Mouse (Mus musculus) embryonic facial prominence, embryonic 11.5 days (tissue): ENCODE data around the gene Pfn3. TPM values are rescaled to one million over a fixed set of nuclear protein-coding genes. Genes with fewer than 3 reads are reported as not detected.

ENCODE experiments used
- ATAC-seq: fragments of 200-750 bp; cut with Nextera tagmentation; replicated peaks from 2 replicates; pipeline ENCODE4 v1.8.0; 2017; ENCODE audit warnings: low read depth; ENCODE audit not compliant: insufficient number of reproducible peaks, low FRiP score, low TSS enrichment
- DNase-seq: peaks from one replicate; pipeline ENCODE4 v3.0.0-alpha.2; 2015; ENCODE audit warnings: low spot score
- H3K27ac ChIP-seq: fragments of 300-500 bp; sonication (generic); replicated peaks from 2 replicates; pipeline ENCODE4 v1.5.1; 2014; ENCODE audit warnings: mild to moderate bottlenecking, low read depth, low read length, control low read depth
- H3K27me3 ChIP-seq: fragments of 300-500 bp; sonication (generic); 2 replicates; pipeline ENCODE4 v1.6.1; 2014; ENCODE audit warnings: mild to moderate bottlenecking, low read length, moderate library complexity, mixed read lengths; ENCODE audit not compliant: control insufficient read depth, insufficient read depth
- H3K36me3 ChIP-seq: fragments of 300-500 bp; sonication (generic); replicated peaks from 2 replicates; pipeline ENCODE4 v1.6.1; 2014; ENCODE audit warnings: low read depth, mild to moderate bottlenecking, low read length, moderate library complexity, mixed read lengths; ENCODE audit not compliant: control insufficient read depth, insufficient read depth
- H3K4me1 ChIP-seq: fragments of 300-500 bp; sonication (generic); 2 replicates; pipeline ENCODE4 v1.6.1; 2014; ENCODE audit warnings: low read length, mixed read lengths; ENCODE audit not compliant: control insufficient read depth, insufficient read depth
- H3K4me2 ChIP-seq: fragments of 300-500 bp; sonication (generic); 2 replicates; pipeline ENCODE4 v1.6.1; 2014; ENCODE audit warnings: low read depth, mild to moderate bottlenecking, control low read depth, low read length, moderate library complexity
- H3K4me3 ChIP-seq: fragments of 300-500 bp; sonication (generic); 2 replicates; pipeline ENCODE4 v1.5.1; 2014; ENCODE audit warnings: low read depth, low read length, control low read depth
- H3K9ac ChIP-seq: fragments of 300-500 bp; sonication (generic); replicated peaks from 2 replicates; pipeline ENCODE4 v1.6.1; 2014; ENCODE audit warnings: mild to moderate bottlenecking, control low read depth, low read length
- H3K9me3 ChIP-seq: fragments of 300-500 bp; sonication (generic); replicated peaks from 2 replicates; pipeline ENCODE4 v1.6.1; 2016; ENCODE audit warnings: mild to moderate bottlenecking, low read length, inconsistent platforms, mixed read lengths; ENCODE audit not compliant: control insufficient read depth
- WGBS: fragments of 180-500 bp; shearing (Covaris S2); extraction: QIAGEN DNeasy Blood & Tissue Kit; methylation state at CpG from one replicate; pipeline ENCODE4 v1.1.7; 2014; 5-methylcytosine and 5-hydroxymethylcytosine counted together
- polyA plus RNA-seq: library from polyadenylated mRNA; unstranded; fragments of >200 nt; fragmentation: Nextera tagmentation; extraction: Ambion mirVana; gene quantifications from 2 replicates; pipeline ENCODE4 v1.2.1, GENCODE M21; 2014

Pfn3 gene
- polyA plus RNA-seq, 1 experiment from 2014 or later = not detected

DNA sequence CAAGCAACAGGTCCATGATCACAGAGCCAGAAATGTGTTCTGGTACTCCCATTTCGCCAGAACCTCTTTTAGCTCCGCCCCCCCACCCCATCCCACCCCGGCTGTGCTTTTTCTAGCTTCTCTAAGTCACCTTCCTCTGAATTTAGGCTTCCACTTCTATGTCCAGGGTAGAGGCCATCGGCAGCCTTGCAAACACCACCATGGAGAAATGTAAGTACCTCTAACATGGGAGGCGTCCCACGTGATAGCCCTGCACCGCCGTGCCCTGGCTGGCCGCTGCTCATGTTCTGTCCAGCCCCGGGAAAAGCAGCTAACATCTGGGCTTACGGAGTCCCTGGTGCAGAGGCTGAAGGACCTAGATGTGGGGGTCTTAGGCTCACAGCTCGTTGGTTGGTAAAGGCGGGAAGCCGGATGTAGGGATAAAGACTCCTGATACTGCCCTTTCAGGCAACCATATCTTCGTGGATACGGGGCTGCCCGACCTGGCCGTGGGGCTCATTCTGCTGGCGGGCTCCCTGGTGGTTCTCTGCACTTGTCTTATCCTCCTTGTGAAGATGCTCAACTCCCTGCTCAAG is 6.4 kb downstream of the Pfn3 start:
- Histone ChIP-seq H3K9ac (no peak overlapping the region), H3K27ac (no peak overlapping the region), H3K27me3 (no peaks in the 10 kb centered on the region; the same call in none of the 2 replicates), H3K9me3 (no peaks in the 10 kb centered on the region), H3K36me3 (no peaks in the 10 kb centered on the region), H3K4me2 (no peak overlapping the region), H3K4me3 (no peak overlapping the region), H3K4me1 (no peaks in the 10 kb centered on the region)
- no peak for DNase-seq
- no peak for ATAC-seq
- 82% methylated on average over 19 of the region's 19 CpGs for whole genome bisulfite sequencing

DNA sequence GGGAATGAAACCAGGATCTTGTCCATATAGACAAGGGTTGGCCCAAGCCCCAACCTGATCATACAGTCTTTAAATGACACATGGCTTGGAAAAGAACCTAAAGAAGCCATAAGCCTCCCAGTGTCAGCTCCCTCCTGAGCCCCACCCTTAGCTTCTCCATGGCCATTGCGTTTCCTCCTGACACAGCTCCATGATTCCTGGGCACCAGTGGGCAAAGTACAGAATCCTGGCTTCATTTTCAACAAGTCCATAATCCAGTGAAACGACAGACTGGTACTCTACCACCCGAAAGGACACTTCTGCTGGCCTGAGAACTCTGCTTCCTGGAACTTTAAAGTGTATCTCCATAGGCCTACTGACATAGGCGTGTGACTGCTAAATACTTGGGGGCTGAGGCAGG is 7.7 kb downstream of the Pfn3 start:
- DNase-seq = no peak
- 82% methylated on average over 4 of the region's 4 CpGs for WGBS
- no peaks in the 10 kb centered on the region for H3K36me3 ChIP-seq

DNA sequence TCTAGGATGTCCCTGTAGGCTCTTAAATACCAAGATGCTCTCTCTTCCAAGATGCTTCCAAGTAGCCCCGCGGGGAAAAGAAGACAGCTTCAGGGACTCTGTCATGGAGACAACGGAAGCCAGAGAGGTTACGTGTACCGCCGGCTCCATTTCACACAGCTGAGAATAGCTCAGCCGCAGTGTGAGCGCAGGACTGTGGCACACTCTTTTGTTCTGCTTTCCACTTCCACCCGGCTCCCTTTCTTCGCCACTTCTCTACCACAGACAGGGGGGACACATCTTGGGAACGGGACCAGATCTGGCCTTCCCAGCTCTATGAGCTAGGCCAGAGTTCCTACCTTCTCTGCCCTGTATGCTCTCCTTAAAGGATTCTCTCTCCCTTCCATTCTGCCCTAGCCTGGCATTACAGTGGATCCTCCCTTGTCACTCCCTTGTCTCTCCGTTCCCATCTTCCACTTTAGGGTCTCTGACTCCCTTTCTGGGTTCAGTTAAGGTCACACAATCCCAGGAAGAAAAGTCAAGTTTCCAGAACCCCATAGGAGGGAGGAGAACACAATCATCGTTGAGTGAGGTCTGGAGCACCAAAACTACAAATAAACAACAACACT is 9.1 kb downstream of the Pfn3 start:
- Histone ChIP-seq H3K4me1 (no peaks in the 10 kb centered on the region), H3K27ac (no peak overlapping the region), H3K4me2 (no peak overlapping the region), H3K9ac (peak overlapping the region; percentile 48), H3K36me3 (no peaks in the 10 kb centered on the region), H3K27me3 (no peaks in the 10 kb centered on the region; the same call in 1 of the 2 replicates), H3K4me3 (no peak overlapping the region), H3K9me3 (no peaks in the 10 kb centered on the region)
- no peak for ATAC-seq
- 68% methylated on average over 13 of the region's 13 CpGs for WGBS
- peak; percentile 10 for DNase-seq

More for the DNA sequence above, 7.7 kb downstream of the Pfn3 start:
- no peak for ATAC-seq
- Histone ChIP-seq H3K4me2 (no peak overlapping the region), H3K4me3 (no peak overlapping the region), H3K27ac (no peak overlapping the region), H3K9me3 (no peaks in the 10 kb centered on the region), H3K4me1 (no peaks in the 10 kb centered on the region), H3K27me3 (no peaks in the 10 kb centered on the region; the same call in 1 of the 2 replicates), H3K9ac (no peak overlapping the region)

DNA sequence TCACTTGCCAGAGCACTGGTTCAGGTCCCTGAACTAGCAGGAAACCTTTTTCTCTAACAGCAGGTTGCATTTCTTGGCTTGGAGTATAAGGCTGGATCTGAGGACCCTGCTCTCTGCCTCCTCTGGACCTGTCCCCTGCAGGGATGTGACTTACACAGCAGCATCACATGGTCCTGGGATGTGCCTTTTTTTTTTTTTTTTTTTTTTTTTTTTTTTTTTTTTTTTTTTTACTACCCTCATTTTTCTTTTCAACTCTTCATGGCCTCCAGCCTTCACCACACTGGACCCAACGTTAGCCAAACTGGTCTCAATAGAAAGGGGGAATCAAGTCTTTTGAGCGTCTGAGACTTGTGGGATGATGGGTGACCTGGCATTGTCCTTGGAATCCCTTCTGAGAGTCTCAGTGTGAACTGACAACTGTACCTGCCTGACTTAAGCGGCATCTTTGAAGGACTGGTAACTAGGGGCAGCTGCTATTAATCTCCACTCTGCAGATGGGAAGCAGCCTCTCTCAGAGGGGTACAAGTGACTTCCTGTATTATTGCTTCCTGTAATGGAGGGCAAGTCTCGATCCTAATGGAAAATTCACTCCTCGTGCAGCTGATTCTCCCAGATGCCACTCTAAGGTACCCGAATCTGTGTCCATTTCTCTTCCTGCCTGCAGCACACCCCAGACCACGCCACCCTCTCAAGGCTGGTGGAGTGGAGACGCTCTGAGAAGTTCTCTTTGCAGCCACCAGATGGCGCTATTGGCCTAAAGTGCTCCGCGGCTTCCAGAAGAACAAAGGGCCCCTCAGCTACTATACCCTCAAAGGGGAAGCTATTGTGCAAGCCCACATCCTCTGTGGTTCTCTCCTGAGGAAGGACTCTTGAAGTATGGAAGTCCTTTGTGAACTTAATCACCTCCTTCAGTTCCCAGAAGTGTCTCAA is 9.9 kb downstream of the Pfn3 start:
- ATAC-seq = peak; percentile 82
- no peak overlapping the region for H3K4me2 ChIP-seq
- peak; percentile 94 for DNase-seq
- H3K4me3 ChIP-seq = no peak overlapping the region
- H3K36me3 ChIP-seq = no peaks in the 10 kb centered on the region
- no peaks in the 10 kb centered on the region for H3K9me3 ChIP-seq
- no peaks in the 10 kb centered on the region; the same call in 1 of the 2 replicates for H3K27me3 ChIP-seq
- 14% methylated on average over 11 of the region's 11 CpGs for WGBS
- H3K27ac ChIP-seq = no peak overlapping the region
- peak overlapping the region; percentile 48 for H3K9ac ChIP-seq
- no peaks in the 10 kb centered on the region for H3K4me1 ChIP-seq

DNA sequence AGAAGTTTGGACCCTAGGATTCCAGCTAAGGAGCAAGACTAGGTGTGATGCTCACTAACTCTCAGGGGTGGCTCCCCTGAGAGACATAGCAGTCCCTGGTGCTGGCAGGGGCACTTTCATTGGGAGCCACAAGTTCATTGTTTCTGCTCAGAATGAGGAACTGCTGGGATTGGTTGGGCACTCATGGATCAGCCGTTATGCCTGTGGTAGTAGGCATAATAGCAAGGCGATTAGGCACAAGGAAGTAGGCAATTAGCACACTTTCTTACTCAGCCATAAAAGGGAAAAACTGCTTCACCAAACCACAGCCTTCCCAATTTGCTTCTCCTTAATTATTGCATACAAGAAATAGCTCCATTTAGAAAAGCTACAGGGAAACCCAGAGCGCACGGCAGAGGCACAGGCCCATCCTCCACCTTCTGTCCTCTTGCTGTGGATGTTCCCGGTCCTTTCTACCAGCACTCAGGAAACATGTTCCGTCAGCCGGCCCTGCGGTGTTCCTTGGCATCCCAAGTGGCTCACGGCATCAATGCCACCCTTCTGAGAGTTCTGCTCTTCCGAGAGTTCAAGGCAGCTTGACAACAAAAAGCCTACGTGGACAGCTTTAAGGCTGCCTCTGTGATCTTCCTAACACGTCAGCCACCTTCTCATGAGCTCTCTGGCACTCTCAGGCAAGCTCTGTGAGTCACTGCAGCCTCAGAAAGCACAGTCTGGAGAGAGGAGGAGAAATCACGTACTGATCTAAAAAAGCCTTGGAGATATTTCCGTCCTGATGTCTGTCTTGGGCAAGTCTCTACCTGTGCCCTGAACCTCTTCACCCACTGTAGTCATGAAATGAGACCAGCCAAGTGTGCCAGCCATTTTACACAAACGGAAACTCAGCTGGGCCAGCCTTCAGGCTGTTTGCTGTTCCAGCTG is 10.8 kb downstream of the Pfn3 start:
- H3K27ac ChIP-seq = no peak overlapping the region

DNA sequence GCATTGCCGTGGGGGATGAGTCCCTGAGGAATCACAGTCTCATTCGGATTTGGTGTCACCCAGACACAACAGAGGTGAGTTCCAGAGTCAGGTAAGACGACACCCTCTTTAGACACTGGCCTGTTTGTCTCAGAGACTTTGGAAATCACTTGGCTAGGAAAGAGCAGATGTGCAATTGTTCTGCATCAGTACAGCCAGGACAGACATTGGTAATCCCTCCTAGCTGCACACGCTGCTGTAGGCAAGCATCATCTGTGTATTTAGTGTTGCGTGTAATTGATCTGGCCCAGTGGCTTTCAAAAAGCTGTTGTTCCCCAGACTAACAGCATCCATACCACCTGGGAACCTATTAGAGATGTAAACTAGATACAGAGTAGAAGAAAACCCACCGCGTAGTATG is 11.8 kb downstream of the Pfn3 start:
- 70% methylated on average over 7 of the region's 7 CpGs for WGBS
- DNase-seq (no peak), ATAC-seq (no peak)
- Histone ChIP-seq H3K4me2 (no peak overlapping the region), H3K36me3 (no peaks in the 10 kb centered on the region), H3K4me3 (no peak overlapping the region), H3K4me1 (no peaks in the 10 kb centered on the region), H3K27me3 (no peaks in the 10 kb centered on the region; the same call in 1 of the 2 replicates), H3K27ac (no peak overlapping the region), H3K9me3 (no peaks in the 10 kb centered on the region), H3K9ac (no peak overlapping the region; the same call in 1 of the 2 replicates)

More for the DNA sequence above, 10.8 kb downstream of the Pfn3 start:
- Histone ChIP-seq H3K36me3 (no peaks in the 10 kb centered on the region), H3K27me3 (no peaks in the 10 kb centered on the region; the same call in 1 of the 2 replicates), H3K4me2 (no peak overlapping the region), H3K4me3 (no peak overlapping the region), H3K9me3 (no peaks in the 10 kb centered on the region), H3K4me1 (no peaks in the 10 kb centered on the region), H3K9ac (no peak overlapping the region)
- DNase-seq (no peak), ATAC-seq (no peak)
- 73% methylated on average over 15 of the region's 15 CpGs for WGBS

DNA sequence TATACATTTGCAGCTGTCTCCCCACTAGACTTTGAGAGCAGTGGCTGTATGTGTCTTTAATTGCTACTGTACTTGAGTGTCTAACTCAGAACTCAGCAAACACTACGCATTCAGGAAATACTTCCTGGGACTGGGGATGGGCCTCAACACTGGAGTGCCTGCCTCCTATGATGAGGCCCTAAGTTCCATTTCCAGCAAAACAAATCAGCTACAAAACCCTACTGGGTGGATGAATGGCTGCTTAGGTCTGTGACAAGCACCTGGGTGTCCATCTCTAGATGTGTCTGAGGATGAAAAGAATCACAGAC is 15.0 kb downstream of the Pfn3 start:
- no peaks in the 10 kb centered on the region for H3K9me3 ChIP-seq
- H3K27ac ChIP-seq = no peak overlapping the region
- no peak overlapping the region for H3K4me3 ChIP-seq
- no peaks in the 10 kb centered on the region for H3K4me1 ChIP-seq
- no peaks in the 10 kb centered on the region for H3K36me3 ChIP-seq
- ATAC-seq (no peak), DNase-seq (no peak)
- H3K9ac ChIP-seq = no peak overlapping the region
- 86% methylated on average over 1 of the region's 1 CpGs for WGBS
- H3K27me3 ChIP-seq = no peaks in the 10 kb centered on the region; the same call in 1 of the 2 replicates
- no peak overlapping the region for H3K4me2 ChIP-seq
